Mouse (Mus musculus): ENCODE data around the gene Gm2696. TPM values are rescaled to one million over a fixed set of nuclear protein-coding genes. Genes with fewer than 3 reads are reported as not detected.
"Not testable (repeated sequence)": the region's sequence is repeated elsewhere in the genome, so short reads cannot be mapped to it uniquely, and the experiment has no call there.

The Gm2696 gene
- polyA plus RNA-seq, 1 experiment from 2014 or later: not detected

- no peak within 1 kb of the TSS for H3K27ac ChIP-seq (ENCODE audit: low read depth, low read length)
- no peak within 1 kb of the TSS for H3K4me3 ChIP-seq (ENCODE audit: low read depth, low read length)
- 64% methylated on average over 2 of the region's 2 CpGs for WGBS
- H3K36me3 ChIP-seq (ENCODE audit: control insufficient read depth, insufficient read depth, low read length): no peaks in the 10 kb centered on the region
- no peaks in the 10 kb centered on the region for H3K27me3 ChIP-seq (ENCODE audit: control insufficient read depth, insufficient read depth, low read length)
- H3K4me2 ChIP-seq: no peak within 1 kb of the TSS
- no peaks in the 10 kb centered on the region for H3K9me3 ChIP-seq (ENCODE audit: control insufficient read depth, low read length)
- peaks cover 2% of the 10 kb centered on the region; the same call in 1 of the 2 replicates for H3K4me1 ChIP-seq (ENCODE audit: control insufficient read depth, insufficient read depth, low read length)
- ATAC-seq (ENCODE audit: low FRiP score) (no peak), DNase-seq (ENCODE audit: low spot score, missing footprints) (peak; percentile 51)
- no peak within 1 kb of the TSS for H3K9ac ChIP-seq (ENCODE audit: low read length)
Observed at GRCm38 (mm10) chr10:77794976-77795375, 19.5 kb upstream of the Gm2696 start, which contains the start of gene Gm9639. Gene Gm9639, minus strand, starts transcription at chr10:77795076.

GRCm38 (mm10) chr10:77797677-77798076 lies 16.8 kb upstream of the Gm2696 start:
- Histone ChIP-seq H3K36me3 (ENCODE audit: control insufficient read depth, insufficient read depth, low read length) (no peaks in the 10 kb centered on the region), H3K9ac (ENCODE audit: low read length) (no peak overlapping the region), H3K27ac (ENCODE audit: low read depth, low read length) (no peak overlapping the region), H3K9me3 (ENCODE audit: control insufficient read depth, low read length) (no peaks in the 10 kb centered on the region), H3K4me2 (no peak overlapping the region), H3K4me3 (ENCODE audit: low read depth, low read length) (no peak overlapping the region), H3K4me1 (ENCODE audit: control insufficient read depth, insufficient read depth, low read length) (peaks cover 2% of the 10 kb centered on the region; the same call in 1 of the 2 replicates), H3K27me3 (ENCODE audit: control insufficient read depth, insufficient read depth, low read length) (no peaks in the 10 kb centered on the region)
- no peak for ATAC-seq (ENCODE audit: low FRiP score)
- 19% methylated on average over 3 of the region's 3 CpGs for WGBS
- DNase-seq (ENCODE audit: low spot score, missing footprints): peak; percentile 85

GRCm38 (mm10) chr10:77798164-77798920 lies 16.1 kb upstream of the Gm2696 start:
- H3K4me3 ChIP-seq (ENCODE audit: low read depth, low read length); H3K27ac ChIP-seq (ENCODE audit: low read depth, low read length); H3K4me1 ChIP-seq (ENCODE audit: control insufficient read depth, insufficient read depth, low read length); ATAC-seq (ENCODE audit: low FRiP score); H3K27me3 ChIP-seq (ENCODE audit: control insufficient read depth, insufficient read depth, low read length); H3K36me3 ChIP-seq (ENCODE audit: control insufficient read depth, insufficient read depth, low read length); H3K9me3 ChIP-seq (ENCODE audit: control insufficient read depth, low read length); H3K9ac ChIP-seq (ENCODE audit: low read length); H3K4me2 ChIP-seq: not testable (repeated sequence)
- peak; percentile 81 for DNase-seq (ENCODE audit: low spot score, missing footprints)
- 31% methylated on average over 3 of the region's 3 CpGs for WGBS

- no peak within 1 kb of the TSS for H3K4me3 ChIP-seq (ENCODE audit: low read depth, low read length)
- no peak within 1 kb of the TSS for H3K27ac ChIP-seq (ENCODE audit: low read depth, low read length)
- no peak within 1 kb of the TSS for H3K9ac ChIP-seq (ENCODE audit: low read length)
- 65% methylated on average over 8 of the region's 8 CpGs for WGBS
- no peaks in the 10 kb centered on the region for H3K27me3 ChIP-seq (ENCODE audit: control insufficient read depth, insufficient read depth, low read length)
- ATAC-seq (ENCODE audit: low FRiP score) (no peak), DNase-seq (ENCODE audit: low spot score, missing footprints) (peak; percentile 79)
- no peaks in the 10 kb centered on the region for H3K36me3 ChIP-seq (ENCODE audit: control insufficient read depth, insufficient read depth, low read length)
- H3K4me2 ChIP-seq: no peak within 1 kb of the TSS
- peaks cover 2% of the 10 kb centered on the region; the same call in 1 of the 2 replicates for H3K4me1 ChIP-seq (ENCODE audit: control insufficient read depth, insufficient read depth, low read length)
- no peaks in the 10 kb centered on the region for H3K9me3 ChIP-seq (ENCODE audit: control insufficient read depth, low read length)
Observed at GRCm38 (mm10) chr10:77798921-77799508, 15.5 kb upstream of the Gm2696 start, which contains the start of gene Gm19668. Gene Gm19668, minus strand, starts transcription at chr10:77799133.

GRCm38 (mm10) chr10:77804095-77804494 lies 10.4 kb upstream of the Gm2696 start:
- Histone ChIP-seq H3K36me3 (ENCODE audit: control insufficient read depth, insufficient read depth, low read length) (no peaks in the 10 kb centered on the region), H3K4me1 (ENCODE audit: control insufficient read depth, insufficient read depth, low read length) (0 out of 2 replicates have a peak, but pooled peaks cover under 1% of the 10 kb centered on the region), H3K9me3 (ENCODE audit: control insufficient read depth, low read length) (no peaks in the 10 kb centered on the region), H3K4me3 (ENCODE audit: low read depth, low read length) (no peak overlapping the region), H3K9ac (ENCODE audit: low read length) (no peak overlapping the region), H3K4me2 (no peak overlapping the region), H3K27me3 (ENCODE audit: control insufficient read depth, insufficient read depth, low read length) (no peaks in the 10 kb centered on the region), H3K27ac (ENCODE audit: low read depth, low read length) (no peak overlapping the region)
- WGBS: 81% methylated on average over 3 of the region's 3 CpGs
- ATAC-seq (ENCODE audit: low FRiP score): no peak
- DNase-seq (ENCODE audit: low spot score, missing footprints): peak; percentile 35

GRCm38 (mm10) chr10:77811743-77812142 lies 2.7 kb upstream of the Gm2696 start, which contains the start of gene Gm9507:
Gene Gm9507, minus strand, starts transcription at chr10:77811843.
- 58% methylated on average over 5 of the region's 5 CpGs for WGBS
- no peaks in the 10 kb centered on the region for H3K9me3 ChIP-seq (ENCODE audit: control insufficient read depth, low read length)
- H3K4me2 ChIP-seq: no peak within 1 kb of the TSS
- no peaks in the 10 kb centered on the region for H3K4me1 ChIP-seq (ENCODE audit: control insufficient read depth, insufficient read depth, low read length)
- no peak within 1 kb of the TSS for H3K4me3 ChIP-seq (ENCODE audit: low read depth, low read length)
- H3K27me3 ChIP-seq (ENCODE audit: control insufficient read depth, insufficient read depth, low read length): no peaks in the 10 kb centered on the region
- H3K36me3 ChIP-seq (ENCODE audit: control insufficient read depth, insufficient read depth, low read length): no peaks in the 10 kb centered on the region
- DNase-seq (ENCODE audit: low spot score, missing footprints): peak; percentile 37
- H3K9ac ChIP-seq (ENCODE audit: low read length): no peak within 1 kb of the TSS
- ATAC-seq (ENCODE audit: low FRiP score): no peak
- no peak within 1 kb of the TSS for H3K27ac ChIP-seq (ENCODE audit: low read depth, low read length)

- H3K27me3 ChIP-seq (ENCODE audit: control insufficient read depth, insufficient read depth, low read length): no peaks in the 10 kb centered on the region
- H3K36me3 ChIP-seq (ENCODE audit: control insufficient read depth, insufficient read depth, low read length): no peaks in the 10 kb centered on the region
- ATAC-seq (ENCODE audit: low FRiP score): no peak
- no peak overlapping the region for H3K27ac ChIP-seq (ENCODE audit: low read depth, low read length)
- 33% methylated on average over 5 of the region's 5 CpGs for WGBS
- H3K9me3 ChIP-seq (ENCODE audit: control insufficient read depth, low read length): no peaks in the 10 kb centered on the region
- no peaks in the 10 kb centered on the region for H3K4me1 ChIP-seq (ENCODE audit: control insufficient read depth, insufficient read depth, low read length)
- no peak overlapping the region for H3K9ac ChIP-seq (ENCODE audit: low read length)
- no peak overlapping the region for H3K4me3 ChIP-seq (ENCODE audit: low read depth, low read length)
- DNase-seq (ENCODE audit: low spot score, missing footprints): peak; percentile 90
- no peak overlapping the region for H3K4me2 ChIP-seq
Observed at GRCm38 (mm10) chr10:77815514-77815913, 1.0 kb downstream of the Gm2696 start.

GRCm38 (mm10) chr10:77818523-77818922 lies 4.0 kb downstream of the Gm2696 start:
- ATAC-seq (ENCODE audit: low FRiP score): no peak

GRCm38 (mm10) chr10:77819203-77819602 lies 4.7 kb downstream of the Gm2696 start:
- Histone ChIP-seq H3K9me3 (ENCODE audit: control insufficient read depth, low read length) (no peaks in the 10 kb centered on the region), H3K27ac (ENCODE audit: low read depth, low read length) (no peak overlapping the region), H3K9ac (ENCODE audit: low read length) (no peak overlapping the region), H3K4me2 (no peak overlapping the region), H3K4me1 (ENCODE audit: control insufficient read depth, insufficient read depth, low read length) (no peaks in the 10 kb centered on the region), H3K36me3 (ENCODE audit: control insufficient read depth, insufficient read depth, low read length) (no peaks in the 10 kb centered on the region), H3K4me3 (ENCODE audit: low read depth, low read length) (no peak overlapping the region), H3K27me3 (ENCODE audit: control insufficient read depth, insufficient read depth, low read length) (no peaks in the 10 kb centered on the region)
- ATAC-seq (ENCODE audit: low FRiP score) (no peak), DNase-seq (ENCODE audit: low spot score, missing footprints) (peak; percentile 66)
- 32% methylated on average over 4 of the region's 4 CpGs for WGBS

More at GRCm38 (mm10) chr10:77818523-77818922, 4.0 kb downstream of the Gm2696 start:
- Histone ChIP-seq H3K9ac (ENCODE audit: low read length) (no peak overlapping the region), H3K4me1 (ENCODE audit: control insufficient read depth, insufficient read depth, low read length) (no peaks in the 10 kb centered on the region), H3K27ac (ENCODE audit: low read depth, low read length) (no peak overlapping the region), H3K27me3 (ENCODE audit: control insufficient read depth, insufficient read depth, low read length) (no peaks in the 10 kb centered on the region), H3K4me3 (ENCODE audit: low read depth, low read length) (no peak overlapping the region), H3K4me2 (no peak overlapping the region), H3K9me3 (ENCODE audit: control insufficient read depth, low read length) (no peaks in the 10 kb centered on the region), H3K36me3 (ENCODE audit: control insufficient read depth, insufficient read depth, low read length) (no peaks in the 10 kb centered on the region)
- WGBS: 94% methylated on average over 4 of the region's 4 CpGs
- DNase-seq (ENCODE audit: low spot score, missing footprints): no peak
